Mouse (Mus musculus): ENCODE results near the gene Clca3a1. TPM values are rescaled to one million over a fixed set of nuclear protein-coding genes. Genes with fewer than 3 reads are reported as not detected.
A peak's percentile ranks its signal among the peaks of the same experiment; 100 is the strongest.
"Not testable (repeated sequence)": the region's sequence is repeated elsewhere in the genome, so short reads cannot be mapped to it uniquely, and the experiment has no call there.

Gene Clca3a1
- 1 to 10 TPM in 1 of 2 experiments, under 1 TPM in 1; 0.79 to 1.6 TPM for total RNA-seq (2021)
- long read RNA-seq, experiment 1 = 0 reads
- long read RNA-seq, experiment 2 = 0 reads

- peak; percentile 13 to 15 for DNase-seq
Observed at GRCm38 (mm10) chr3:144760592-144761309, at the start of gene Clca3a1. Gene Clca3a1, minus strand, starts transcription at chr3:144760977.

GRCm38 (mm10) chr3:144808153-144808925, 47.6 kb upstream of the Clca3a1 start:
- not testable (repeated sequence) for DNase-seq

- not testable (repeated sequence) for DNase-seq
Observed at GRCm38 (mm10) chr3:144806626-144807025, 45.8 kb upstream of the Clca3a1 start.

GRCm38 (mm10) chr3:144801861-144802260, 41.1 kb upstream of the Clca3a1 start:
- peak; percentile 4 to 36 for DNase-seq

- no peak for DNase-seq
Observed at GRCm38 (mm10) chr3:144785181-144786148, 24.7 kb upstream of the Clca3a1 start.

GRCm38 (mm10) chr3:144765161-144765560, 4.4 kb upstream of the Clca3a1 start:
- DNase-seq = no peak

- DNase-seq = no peak
Observed at GRCm38 (mm10) chr3:144761454-144761853, 677 bp upstream of the Clca3a1 start.

GRCm38 (mm10) chr3:144759719-144760118, 1.1 kb downstream of the Clca3a1 start:
- no peak for DNase-seq

- DNase-seq = not testable (repeated sequence)
Observed at GRCm38 (mm10) chr3:144756103-144756502, 4.7 kb downstream of the Clca3a1 start.

- peak in 1 of 2 experiments; percentile 11 for DNase-seq
Observed at GRCm38 (mm10) chr3:144753120-144753519, 7.7 kb downstream of the Clca3a1 start.

GRCm38 (mm10) chr3:144749062-144749963, 11.5 kb downstream of the Clca3a1 start:
- DNase-seq = not testable (repeated sequence)

GRCm38 (mm10) chr3:144747706-144748105, 13.1 kb downstream of the Clca3a1 start:
- not testable (repeated sequence) for DNase-seq

GRCm38 (mm10) chr3:144738396-144738795, 22.4 kb downstream of the Clca3a1 start:
- not testable (repeated sequence) for DNase-seq

GRCm38 (mm10) chr3:144736831-144737230, 23.9 kb downstream of the Clca3a1 start:
- peak in 1 of 2 experiments; percentile 54 for DNase-seq

GRCm38 (mm10) chr3:144723455-144723854, 37.3 kb downstream of the Clca3a1 start:
- peak; percentile 54 to 86 for DNase-seq

GRCm38 (mm10) chr3:144722566-144722965, 38.2 kb downstream of the Clca3a1 start:
- DNase-seq = not testable (repeated sequence)

GRCm38 (mm10) chr3:144721860-144722256, 38.9 kb downstream of the Clca3a1 start:
- no peak for DNase-seq

GRCm38 (mm10) chr3:144721077-144721859, 39.5 kb downstream of the Clca3a1 start:
- DNase-seq = no peak

- peak; percentile 96 to 99 for DNase-seq
Observed at GRCm38 (mm10) chr3:144719901-144720747, 40.7 kb downstream of the Clca3a1 start, which contains the start of gene Sh3glb1. Gene Sh3glb1, minus strand, starts transcription at chr3:144720335.
